Mouse (Mus musculus): ENCODE data around the gene Srrd. TPM values are rescaled to one million over a fixed set of nuclear protein-coding genes. Genes with fewer than 3 reads are reported as not detected.

Srrd gene
- 10 to 100 TPM; 21.9 to 24.8 TPM for total RNA-seq (2021)

GRCm38 (mm10) chr5:112342463-112343204 lies at the start of gene Srrd, which contains the start of gene Hps4:
TSS of gene Srrd (minus strand) at chr5:112343040.
TSS of gene Hps4 (plus strand) at chr5:112343083.
- peak; percentile 88 to 91 for DNase-seq

DNA sequence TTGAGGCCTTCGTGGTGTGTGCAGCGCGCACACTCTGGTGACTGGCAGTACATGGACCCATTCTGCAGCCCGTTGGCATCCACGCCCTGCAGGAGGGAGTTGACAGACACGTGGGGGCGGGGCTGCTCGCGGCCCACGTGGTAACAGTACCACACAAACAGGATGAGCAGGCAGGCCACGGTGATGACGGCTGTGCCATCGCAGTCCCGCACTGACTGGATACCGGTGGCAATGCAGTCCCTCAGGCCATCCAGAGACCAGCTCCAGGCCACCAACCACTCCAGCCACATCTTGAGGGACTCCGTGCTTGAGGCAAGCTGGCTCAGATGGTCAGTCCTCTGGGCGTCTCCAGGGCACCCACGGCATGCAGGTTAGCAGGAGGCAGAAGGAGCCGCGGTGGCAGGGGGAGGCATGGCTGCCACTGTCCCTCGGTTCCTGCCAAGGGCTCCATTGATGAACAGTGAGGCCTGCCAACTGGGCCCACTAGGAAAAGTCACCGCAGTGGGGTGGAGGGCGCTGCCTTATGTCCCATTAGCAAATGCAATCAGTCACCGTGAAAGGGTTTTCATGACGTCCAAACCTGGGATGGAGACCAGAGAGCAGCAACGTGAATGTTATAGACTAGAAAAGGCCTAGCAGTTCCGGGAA lies 49.0 kb upstream of the Srrd start:
- peak in 1 of 2 experiments; percentile 60 for DNase-seq

DNA sequence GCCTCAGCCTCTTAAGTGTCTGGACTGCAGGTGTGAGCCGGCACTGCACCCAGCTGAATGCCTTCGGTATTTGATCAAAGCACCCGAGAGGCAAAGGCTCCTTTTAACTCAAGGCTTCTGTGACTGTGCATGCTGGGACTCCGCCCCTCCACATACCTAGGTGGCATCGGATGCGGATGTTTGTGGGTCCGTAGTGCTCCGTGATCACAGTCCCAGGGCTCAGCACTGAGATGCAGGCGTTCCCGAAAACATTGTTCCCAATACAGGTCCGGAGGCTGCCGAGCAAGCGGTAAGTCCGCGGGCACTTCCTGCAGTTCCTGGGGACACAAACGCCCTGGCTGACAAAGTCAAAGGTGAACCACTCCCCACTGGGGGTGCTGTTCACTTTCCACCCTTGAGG lies 48.2 kb upstream of the Srrd start:
- no peak for DNase-seq

GRCm38 (mm10) chr5:112389352-112389751 lies 46.5 kb upstream of the Srrd start:
- DNase-seq: no peak

DNA sequence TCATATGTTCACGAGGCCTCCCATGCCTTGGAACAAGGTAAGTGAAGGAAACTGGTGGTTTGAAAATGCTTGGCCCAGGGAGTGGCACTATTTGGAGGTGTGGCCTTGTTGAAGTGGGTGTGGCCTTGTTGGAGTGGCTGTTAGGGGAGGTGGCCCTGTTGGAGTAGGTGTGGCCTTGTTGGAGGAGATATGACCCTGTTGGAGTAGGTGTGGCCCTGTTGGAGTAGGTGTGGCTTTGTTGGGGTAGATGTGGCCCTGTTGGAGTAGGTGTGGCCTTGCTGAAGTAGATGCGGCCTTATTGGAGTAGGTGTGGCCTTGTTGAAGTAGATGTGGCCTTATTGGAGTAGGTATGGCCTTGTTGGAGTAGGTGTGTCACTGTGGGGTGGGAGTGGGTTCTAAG lies 43.1 kb upstream of the Srrd start:
- no peak for DNase-seq

- DNase-seq: no peak
These were observed 42.1 kb upstream of the Srrd start for GRCm38 (mm10) chr5:112384805-112385472.

DNA sequence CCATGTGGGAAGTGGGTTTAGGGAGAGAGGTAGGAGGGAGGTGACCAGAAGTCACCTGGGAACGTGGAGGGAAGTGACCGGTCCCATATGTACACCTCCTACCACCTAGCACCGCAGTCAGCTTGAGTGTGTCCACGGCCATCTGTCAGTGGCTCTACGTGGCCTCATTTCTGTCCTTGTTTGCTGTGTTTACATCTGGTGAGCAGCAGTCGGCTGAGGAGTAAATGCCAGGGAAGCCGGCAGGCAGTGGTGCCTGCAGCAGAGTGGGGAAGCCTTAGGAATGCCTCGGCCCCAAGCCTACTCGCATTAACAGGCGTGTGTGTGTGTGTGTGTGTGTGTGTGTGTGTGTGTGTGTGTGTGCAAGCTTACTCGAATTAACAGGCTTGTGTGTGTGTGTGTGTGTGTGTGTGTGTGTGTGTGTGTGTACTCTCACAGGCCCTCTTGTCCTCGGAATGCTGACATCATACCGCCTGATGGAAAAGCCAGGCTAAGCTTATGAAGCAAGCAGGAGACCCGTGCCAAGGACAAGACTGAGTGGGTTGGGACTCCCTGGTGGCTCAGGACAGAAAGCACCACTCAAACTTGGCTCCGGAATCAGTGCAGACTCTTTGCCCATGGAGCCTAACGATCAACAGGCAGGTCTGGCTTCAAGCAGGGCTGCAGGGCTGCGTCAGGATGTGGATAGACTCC lies 39.9 kb upstream of the Srrd start:
- no peak for DNase-seq

GRCm38 (mm10) chr5:112382042-112382441 lies 39.2 kb upstream of the Srrd start:
- no peak for DNase-seq

- DNase-seq: no peak
These were observed 38.3 kb upstream of the Srrd start for GRCm38 (mm10) chr5:112381154-112381553.

- DNase-seq: no peak
These were observed 35.9 kb upstream of the Srrd start for GRCm38 (mm10) chr5:112378716-112379115.

- no peak for DNase-seq
These were observed 34.5 kb upstream of the Srrd start for GRCm38 (mm10) chr5:112377380-112377779.

GRCm38 (mm10) chr5:112376111-112376510 lies 33.3 kb upstream of the Srrd start:
- no peak for DNase-seq

DNA sequence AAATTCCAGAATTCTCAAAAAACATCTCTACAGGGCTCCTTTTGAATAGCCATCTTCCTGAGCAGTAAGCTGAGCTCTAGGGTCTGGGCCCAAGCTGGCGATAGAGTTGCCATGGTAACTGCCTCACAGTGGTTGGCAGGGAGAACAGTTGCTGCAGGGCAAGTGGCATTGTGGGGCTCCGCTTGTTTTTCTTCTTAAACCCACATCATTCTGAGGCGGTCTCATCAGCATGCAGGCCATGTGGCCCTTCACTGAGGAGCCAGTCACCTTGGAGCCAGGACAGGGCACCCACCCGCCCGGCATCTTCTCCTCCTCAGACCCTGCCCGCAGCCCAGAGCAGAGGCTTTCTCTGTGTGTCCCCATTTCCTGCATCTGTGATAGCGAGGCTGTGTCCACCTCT lies 29.1 kb upstream of the Srrd start:
- DNase-seq: peak; percentile 74 to 78

- DNase-seq: no peak
These were observed 27.5 kb upstream of the Srrd start for GRCm38 (mm10) chr5:112370236-112370813.

GRCm38 (mm10) chr5:112369326-112369725 lies 26.5 kb upstream of the Srrd start:
- no peak for DNase-seq

DNA sequence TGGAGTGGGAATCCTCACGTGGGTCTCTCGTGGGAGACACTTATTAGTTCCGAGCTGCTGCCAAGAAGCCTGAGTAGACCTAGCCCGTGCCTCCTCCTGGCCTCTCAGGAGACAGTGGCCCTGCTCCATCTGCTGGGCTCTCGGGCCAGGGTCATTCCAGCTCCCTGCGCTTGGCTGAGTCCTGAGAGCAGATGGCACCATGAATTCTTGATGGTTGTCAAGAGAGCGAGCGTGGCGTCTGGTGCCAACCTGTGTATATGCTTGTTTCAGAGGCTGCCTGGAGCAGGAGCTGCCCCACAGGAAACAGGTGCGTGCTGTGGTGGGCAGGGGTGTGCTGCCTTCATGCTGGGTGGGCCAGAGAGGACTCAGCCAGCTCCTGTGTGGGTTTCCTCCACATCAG lies 25.8 kb upstream of the Srrd start:
- no peak for DNase-seq

DNA sequence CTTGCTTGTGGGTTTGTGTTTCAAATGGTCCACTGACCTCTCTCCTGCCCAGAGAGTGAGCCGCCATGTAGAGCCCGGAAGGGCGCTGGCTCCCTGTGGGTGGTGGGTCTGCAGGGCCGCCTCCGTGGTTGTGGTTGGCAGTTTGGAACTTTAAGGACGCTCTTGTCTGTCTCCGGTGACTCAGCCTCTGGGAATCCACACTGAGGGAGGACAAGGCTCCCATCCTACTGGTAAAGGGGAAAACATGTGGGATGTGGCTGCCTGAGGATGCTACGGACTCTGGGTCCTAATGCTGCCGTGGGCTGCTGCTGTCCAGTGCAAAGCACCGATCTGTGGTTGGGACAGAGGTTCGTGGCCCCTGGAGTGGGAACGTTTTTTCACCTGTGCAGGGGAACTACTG lies 25.1 kb upstream of the Srrd start:
- no peak for DNase-seq

GRCm38 (mm10) chr5:112367338-112367737 lies 24.5 kb upstream of the Srrd start:
- DNase-seq: no peak

GRCm38 (mm10) chr5:112366879-112367278 lies 24.0 kb upstream of the Srrd start:
- DNase-seq: no peak

DNA sequence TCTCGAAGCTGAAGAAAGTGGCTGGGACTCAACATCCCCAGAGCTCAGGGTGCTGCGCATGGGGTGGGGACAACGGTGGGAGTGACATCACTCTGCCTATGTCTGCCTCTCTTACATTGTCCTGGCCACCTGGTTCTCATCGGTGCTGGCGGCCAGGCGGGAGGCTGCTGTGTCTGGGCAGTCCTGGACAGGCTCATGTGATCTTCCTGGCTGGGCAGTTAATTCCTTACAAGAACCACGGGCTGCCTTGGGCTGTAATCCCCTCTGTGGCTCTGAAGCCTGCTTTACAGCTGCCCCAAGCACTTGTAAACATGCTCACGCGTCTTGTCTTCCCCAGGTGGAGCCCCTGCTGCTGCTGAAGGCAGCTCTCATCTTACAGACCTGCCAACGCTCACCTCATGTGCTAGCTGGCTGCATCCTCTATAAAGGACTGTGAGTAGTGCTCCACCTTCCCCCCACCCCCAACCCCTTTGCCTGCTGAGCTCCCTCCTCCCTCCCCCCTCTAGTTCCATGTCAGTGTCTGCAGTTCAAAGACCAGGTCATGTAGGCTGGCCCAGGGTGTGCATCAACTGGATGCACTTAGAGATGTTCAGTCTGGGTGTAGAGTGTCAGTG lies 21.5 kb upstream of the Srrd start:
- no peak for DNase-seq

- no peak for DNase-seq
These were observed 17.2 kb upstream of the Srrd start for GRCm38 (mm10) chr5:112360077-112360476.

GRCm38 (mm10) chr5:112359520-112359919 lies 16.7 kb upstream of the Srrd start:
- no peak for DNase-seq
